Mouse (Mus musculus) neural tube, embryonic 13.5 days (tissue): Measurements from ENCODE around the gene Zbtb40. TPM values are rescaled to one million over a fixed set of nuclear protein-coding genes. Genes with fewer than 3 reads are reported as not detected.

ENCODE experiments used
- ATAC-seq: fragments of 200-750 bp; cut with Nextera tagmentation; 2 replicates; pipeline ENCODE4 v1.8.0; 2017; ENCODE audit warnings: low read depth, mild to moderate bottlenecking, moderate TSS enrichment, moderate library complexity
- H3K27ac ChIP-seq: fragments of 300-500 bp; sonication (generic); replicated peaks from 2 replicates; pipeline ENCODE4 v1.5.1; 2015; ENCODE audit warnings: moderate library complexity, mild to moderate bottlenecking, inconsistent platforms
- H3K27me3 ChIP-seq: fragments of 300-500 bp; sonication (generic); 2 replicates; pipeline ENCODE4 v1.6.1; 2015; ENCODE audit warnings: mild to moderate bottlenecking, inconsistent platforms
- H3K36me3 ChIP-seq: fragments of 300-500 bp; sonication (generic); 2 replicates; pipeline ENCODE4 v1.6.1; 2015; ENCODE audit warnings: mild to moderate bottlenecking, inconsistent platforms
- H3K4me1 ChIP-seq: fragments of 300-500 bp; sonication (generic); replicated peaks from 2 replicates; pipeline ENCODE4 v1.6.1; 2015; ENCODE audit warnings: inconsistent platforms
- H3K4me2 ChIP-seq: fragments of 300-500 bp; sonication (generic); 2 replicates; pipeline ENCODE4 v1.6.1; 2015; ENCODE audit warnings: inconsistent platforms, mild to moderate bottlenecking, moderate library complexity
- H3K4me3 ChIP-seq: fragments of 300-500 bp; sonication (generic); 2 replicates; pipeline ENCODE4 v1.5.1; 2015; ENCODE audit warnings: mild to moderate bottlenecking, inconsistent platforms
- H3K9ac ChIP-seq: fragments of 300-500 bp; sonication (generic); 2 replicates; pipeline ENCODE4 v1.6.1; 2015; ENCODE audit warnings: moderate library complexity, mild to moderate bottlenecking, inconsistent platforms
- H3K9me3 ChIP-seq: fragments of 300-500 bp; sonication (generic); 2 replicates; pipeline ENCODE4 v1.6.1; 2016; ENCODE audit warnings: inconsistent platforms
- WGBS: fragments of 180-500 bp; shearing (Covaris S2); methylation state at CpG from one replicate; pipeline ENCODE4 v1.1.7; 2015; 5-methylcytosine and 5-hydroxymethylcytosine counted together
- polyA plus RNA-seq: library from polyadenylated mRNA; unstranded; fragments of >200 nt; fragmentation: Nextera tagmentation; extraction: Ambion mirVana; gene quantifications from 2 replicates; pipeline ENCODE4 v1.2.1, GENCODE M21; 2015

Gene Zbtb40
- polyA plus RNA-seq, 1 experiment from 2014 or later = 3.6 TPM

DNA sequence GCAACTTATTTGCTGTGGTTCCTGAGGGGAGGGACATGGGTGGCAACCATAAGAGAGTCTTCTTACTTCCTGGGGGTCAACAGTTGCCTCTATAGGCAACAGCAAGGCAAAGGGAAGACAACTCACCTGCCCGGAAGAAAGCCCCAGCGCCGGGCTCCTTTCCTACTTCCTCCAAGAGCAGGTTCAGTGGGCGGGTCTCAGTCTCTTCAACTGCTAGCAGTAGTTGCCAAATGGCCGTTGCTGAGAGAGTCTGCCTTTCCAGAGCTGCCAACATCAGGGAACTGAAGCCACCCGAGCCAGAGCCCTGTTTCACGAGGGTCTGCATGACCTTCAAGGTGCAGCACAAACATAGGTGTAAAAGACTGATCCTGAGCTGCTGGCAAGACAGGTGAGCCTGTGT is 50.2 kb downstream of the Zbtb40 start:
- ATAC-seq = no peak
- Histone ChIP-seq H3K4me1 (peaks cover 14% of the 10 kb centered on the region; the same call in 1 of the 2 replicates), H3K27me3 (no peaks in the 10 kb centered on the region), H3K9ac (no peak overlapping the region), H3K4me3 (no peak overlapping the region), H3K9me3 (no peaks in the 10 kb centered on the region), H3K36me3 (peaks cover 62% of the 10 kb centered on the region), H3K27ac (no peak overlapping the region), H3K4me2 (no peak overlapping the region)
- WGBS = 86% methylated on average over 7 of the region's 7 CpGs

DNA sequence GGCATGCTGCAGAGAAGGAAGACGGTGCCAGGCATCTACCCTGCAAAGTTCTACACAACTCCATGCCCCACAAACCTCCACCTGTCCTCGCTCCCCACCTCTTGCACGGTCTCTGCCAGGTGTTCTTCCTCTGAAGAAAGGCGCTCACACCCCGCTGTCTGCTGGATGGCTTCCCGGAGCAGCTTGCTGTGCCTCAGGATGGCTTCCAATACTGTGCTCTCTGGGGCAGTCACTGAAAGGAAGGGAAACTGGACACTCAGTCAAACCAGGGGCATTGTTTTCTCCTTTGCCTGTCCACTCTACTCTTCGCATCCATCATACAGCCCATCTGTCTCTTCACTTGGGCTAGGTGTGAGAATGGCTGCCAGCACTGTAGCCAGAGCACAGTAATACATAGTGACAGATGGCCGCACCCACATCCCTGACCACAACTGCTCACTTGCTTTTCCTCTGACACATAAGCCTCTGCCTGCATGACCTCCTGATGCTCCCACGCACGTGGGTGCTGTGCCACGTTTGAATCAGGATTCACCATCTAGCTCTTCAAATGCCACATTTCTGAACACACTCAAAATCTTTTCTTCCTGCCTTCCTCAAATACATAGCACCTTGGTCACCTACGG is 50.8 kb downstream of the Zbtb40 start:
- Histone ChIP-seq H3K4me1 (peaks cover 14% of the 10 kb centered on the region; the same call in 1 of the 2 replicates), H3K27ac (no peak overlapping the region), H3K27me3 (no peaks in the 10 kb centered on the region), H3K9me3 (no peaks in the 10 kb centered on the region), H3K4me2 (no peak overlapping the region), H3K36me3 (peaks cover 68% of the 10 kb centered on the region), H3K9ac (no peak overlapping the region), H3K4me3 (no peak overlapping the region)
- 92% methylated on average over 12 of the region's 12 CpGs for WGBS
- no peak for ATAC-seq

DNA sequence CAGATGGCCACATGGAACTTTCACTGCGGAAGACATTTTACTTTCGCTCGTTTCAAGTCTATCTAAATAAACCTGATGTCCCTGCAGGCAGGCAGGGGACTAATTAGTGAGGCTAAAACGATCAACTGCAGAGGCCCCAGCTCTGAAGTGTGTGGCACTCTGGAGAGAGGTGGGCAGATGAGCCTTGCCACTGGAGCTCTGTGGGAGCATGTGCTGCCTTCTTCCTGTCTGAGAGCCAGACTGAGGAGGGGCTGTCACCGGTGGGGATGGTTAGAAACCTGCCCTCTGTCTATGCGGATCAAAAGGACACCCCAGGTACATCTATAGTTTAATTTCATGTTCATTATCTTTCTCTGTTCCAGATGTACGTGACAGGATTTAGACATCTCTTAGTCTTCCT is 51.7 kb downstream of the Zbtb40 start:
- Histone ChIP-seq H3K27ac (no peak overlapping the region), H3K4me2 (no peak overlapping the region), H3K9me3 (no peaks in the 10 kb centered on the region), H3K36me3 (peaks cover 72% of the 10 kb centered on the region), H3K4me3 (no peak overlapping the region), H3K27me3 (no peaks in the 10 kb centered on the region), H3K4me1 (peaks cover 14% of the 10 kb centered on the region; the same call in 1 of the 2 replicates), H3K9ac (no peak overlapping the region)
- 61% methylated on average over 7 of the region's 7 CpGs for WGBS
- ATAC-seq = no peak

DNA sequence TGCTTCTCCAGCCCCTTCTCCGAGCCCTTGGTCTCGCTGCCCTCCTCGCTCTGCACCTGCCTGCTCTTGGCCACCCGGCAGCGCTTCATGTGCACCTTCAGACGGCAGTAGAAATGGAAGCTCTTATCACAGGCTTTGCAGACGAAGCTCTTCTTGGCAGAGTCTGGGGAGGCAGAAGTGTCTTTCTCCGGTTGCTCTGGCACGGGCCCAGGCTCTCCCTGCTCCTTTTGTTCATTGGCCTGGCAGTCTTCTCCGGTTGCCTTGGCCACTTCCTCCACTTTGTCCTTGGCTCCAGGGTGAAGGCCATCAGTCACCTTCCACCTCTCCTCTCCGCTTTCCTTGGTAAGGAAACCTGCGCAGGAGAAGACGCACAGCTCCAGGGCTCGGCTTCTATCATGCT is 53.2 kb downstream of the Zbtb40 start:
- Histone ChIP-seq H3K4me3 (no peak overlapping the region), H3K27ac (no peak overlapping the region), H3K4me2 (no peak overlapping the region), H3K9ac (no peak overlapping the region), H3K9me3 (no peaks in the 10 kb centered on the region), H3K36me3 (peaks cover 81% of the 10 kb centered on the region), H3K27me3 (no peaks in the 10 kb centered on the region), H3K4me1 (peaks cover 14% of the 10 kb centered on the region; the same call in 1 of the 2 replicates)
- ATAC-seq = no peak
- WGBS = 91% methylated on average over 14 of the region's 14 CpGs

DNA sequence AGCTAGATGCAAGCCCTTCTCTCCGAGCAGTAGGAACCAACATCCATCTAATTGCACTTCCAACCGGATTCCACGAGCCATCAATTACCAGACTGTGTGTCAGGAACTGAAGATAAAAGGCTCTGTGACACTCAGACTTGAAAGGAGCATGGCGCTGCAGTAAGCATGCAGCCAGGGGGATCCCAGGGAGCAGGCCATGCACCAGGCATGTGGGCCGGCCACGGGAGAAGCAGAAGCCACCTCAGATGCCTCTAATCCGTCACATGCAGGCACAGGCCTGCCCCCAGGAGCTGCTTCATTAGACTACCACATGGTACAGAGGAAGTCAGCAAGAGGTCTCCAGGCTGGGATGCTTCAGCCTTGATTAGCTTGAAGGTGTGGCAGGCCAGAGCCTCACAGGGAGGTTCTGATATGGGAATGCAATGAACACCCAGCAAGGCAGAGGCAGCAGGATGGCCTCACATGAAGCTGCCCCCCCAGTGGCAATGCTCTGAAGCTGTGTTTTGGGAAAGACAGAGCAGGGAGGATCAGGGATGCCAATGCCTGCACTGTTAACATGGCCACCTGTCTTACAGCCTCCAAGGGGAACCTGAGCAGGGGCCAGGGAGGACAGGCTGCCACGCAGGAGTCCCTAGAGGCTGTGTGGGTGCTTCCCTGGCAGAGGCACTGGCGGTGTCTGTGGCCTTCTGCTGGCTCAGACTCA is 66.5 kb downstream of the Zbtb40 start:
- ATAC-seq = no peak
- peaks cover 33% of the 10 kb centered on the region for H3K4me1 ChIP-seq
- H3K27me3 ChIP-seq = peaks cover 3% of the 10 kb centered on the region; the same call in 1 of the 2 replicates
- peak overlapping the region; percentile 54 for H3K9ac ChIP-seq
- peaks cover 18% of the 10 kb centered on the region for H3K36me3 ChIP-seq
- WGBS = 39% methylated on average over 9 of the region's 9 CpGs
- H3K4me2 ChIP-seq = no peak overlapping the region
- H3K27ac ChIP-seq = peak overlapping the region; percentile 33; the same call in 1 of the 2 replicates
- no peak overlapping the region for H3K4me3 ChIP-seq
- no peaks in the 10 kb centered on the region for H3K9me3 ChIP-seq

DNA sequence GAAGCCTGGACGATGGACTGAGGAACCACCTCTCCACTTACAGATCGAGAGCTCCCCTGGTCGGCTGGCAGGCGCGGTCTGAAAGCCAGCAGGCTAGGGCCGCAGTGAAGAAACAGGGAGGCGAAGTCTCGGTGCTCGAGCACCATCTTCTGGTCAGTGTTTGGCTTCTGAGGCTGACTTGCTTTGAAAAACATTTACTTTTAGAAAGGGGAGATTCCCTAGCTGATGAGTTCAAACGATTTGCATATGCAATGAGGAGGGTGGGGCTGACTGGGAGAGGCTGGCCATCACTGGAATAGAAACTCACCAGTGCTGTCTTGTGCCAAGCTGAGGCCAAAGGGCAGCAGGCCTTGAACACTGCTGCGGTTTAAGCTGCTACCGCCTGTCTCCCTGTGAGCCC is 67.3 kb downstream of the Zbtb40 start:
- Histone ChIP-seq H3K9ac (no peak overlapping the region; the same call in 1 of the 2 replicates), H3K27ac (no peak overlapping the region), H3K4me1 (peaks cover 33% of the 10 kb centered on the region), H3K36me3 (0 out of 2 replicates have a peak, but pooled peaks cover 10% of the 10 kb centered on the region), H3K4me3 (no peak overlapping the region), H3K4me2 (no peak overlapping the region), H3K27me3 (peaks cover 3% of the 10 kb centered on the region; the same call in 1 of the 2 replicates), H3K9me3 (no peaks in the 10 kb centered on the region)
- ATAC-seq = peak; percentile 85
- 5% methylated on average over 12 of the region's 12 CpGs for WGBS

DNA sequence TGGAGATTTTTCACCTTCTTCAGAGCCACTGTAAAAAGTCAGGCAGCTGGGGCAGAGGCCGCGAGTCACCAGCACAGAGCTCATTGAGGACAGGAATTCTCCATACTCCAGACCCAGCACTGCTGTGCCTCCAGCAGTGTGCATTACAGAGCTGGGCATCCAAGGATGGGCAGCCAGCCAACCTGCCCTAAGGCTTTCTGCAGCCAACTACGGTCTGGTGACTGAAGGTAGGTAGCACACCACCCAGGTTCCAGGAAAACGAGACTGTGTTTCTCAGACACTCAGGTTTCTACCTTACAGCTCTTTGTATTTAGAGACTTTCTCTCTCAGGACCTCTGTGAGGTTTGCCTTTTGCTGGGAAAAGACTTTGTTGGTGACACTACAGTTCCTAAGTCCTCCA is 67.7 kb downstream of the Zbtb40 start:
- no peak overlapping the region for H3K27ac ChIP-seq
- 66% methylated on average over 4 of the region's 4 CpGs for WGBS
- ATAC-seq = no peak; the same call in 1 of the 2 replicates

DNA sequence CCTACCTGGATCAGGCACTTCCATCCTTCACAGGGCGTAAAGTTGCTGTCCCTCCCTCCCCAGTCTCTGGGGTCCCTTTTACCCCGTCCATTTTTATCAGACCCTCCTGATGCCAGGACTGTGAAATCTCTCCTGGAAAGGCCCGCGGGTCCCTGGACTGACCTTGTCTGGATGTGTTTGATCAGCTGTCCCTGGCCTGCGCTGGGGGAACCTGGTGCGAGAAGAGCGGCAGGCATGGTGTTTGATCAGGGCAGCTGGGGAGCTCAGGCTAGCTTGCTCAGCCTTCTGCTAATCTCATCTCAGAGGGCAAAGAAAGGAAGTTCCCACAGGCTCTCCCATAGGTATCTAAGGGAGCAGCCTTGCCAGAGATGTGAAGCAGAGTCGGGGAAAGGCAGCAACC is 71.4 kb downstream of the Zbtb40 start:
- no peak overlapping the region for H3K9ac ChIP-seq
- no peaks in the 10 kb centered on the region for H3K36me3 ChIP-seq
- no peaks in the 10 kb centered on the region for H3K9me3 ChIP-seq
- H3K4me2 ChIP-seq = no peak overlapping the region
- no peak overlapping the region for H3K4me3 ChIP-seq
- H3K27ac ChIP-seq = no peak overlapping the region
- H3K27me3 ChIP-seq = peaks cover 3% of the 10 kb centered on the region; the same call in 1 of the 2 replicates
- no peak for ATAC-seq
- WGBS = 69% methylated on average over 8 of the region's 8 CpGs
- peaks cover 20% of the 10 kb centered on the region for H3K4me1 ChIP-seq

More for the DNA sequence above, 67.7 kb downstream of the Zbtb40 start:
- peaks cover 3% of the 10 kb centered on the region; the same call in 1 of the 2 replicates for H3K27me3 ChIP-seq
- H3K4me2 ChIP-seq = no peak overlapping the region
- H3K4me1 ChIP-seq = peaks cover 33% of the 10 kb centered on the region
- H3K9me3 ChIP-seq = no peaks in the 10 kb centered on the region
- H3K36me3 ChIP-seq = 0 out of 2 replicates have a peak, but pooled peaks cover 6% of the 10 kb centered on the region
- peak overlapping the region; percentile 36; the same call in 1 of the 2 replicates for H3K9ac ChIP-seq
- H3K4me3 ChIP-seq = no peak overlapping the region

DNA sequence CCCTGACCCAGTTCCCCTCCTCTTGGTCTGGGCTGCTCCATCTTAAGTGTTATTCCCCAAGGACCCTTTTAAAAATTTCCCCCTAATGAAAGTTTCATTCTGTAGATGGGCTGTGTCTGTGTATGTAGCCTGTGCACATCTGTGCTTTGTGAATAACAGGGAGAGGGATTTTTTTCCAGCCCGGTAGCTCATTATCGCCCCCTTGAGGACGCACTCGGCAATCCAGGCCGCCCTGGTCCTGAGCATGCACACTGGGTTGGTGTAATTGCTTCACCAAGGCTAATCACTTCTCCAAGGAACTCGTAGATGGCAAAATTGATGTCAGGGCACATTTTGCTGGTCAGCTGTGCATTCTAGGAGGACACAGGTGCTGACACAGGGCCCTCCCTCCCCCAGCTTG is 77.7 kb downstream of the Zbtb40 start:
- no peaks in the 10 kb centered on the region for H3K36me3 ChIP-seq
- no peak for ATAC-seq
- H3K27me3 ChIP-seq = peaks cover 18% of the 10 kb centered on the region
- no peak overlapping the region for H3K4me3 ChIP-seq
- WGBS = 4% methylated on average over 6 of the region's 6 CpGs
- no peaks in the 10 kb centered on the region for H3K9me3 ChIP-seq
- peaks cover 43% of the 10 kb centered on the region for H3K4me1 ChIP-seq
- no peak overlapping the region for H3K4me2 ChIP-seq
- no peak overlapping the region for H3K27ac ChIP-seq
- H3K9ac ChIP-seq = no peak overlapping the region

DNA sequence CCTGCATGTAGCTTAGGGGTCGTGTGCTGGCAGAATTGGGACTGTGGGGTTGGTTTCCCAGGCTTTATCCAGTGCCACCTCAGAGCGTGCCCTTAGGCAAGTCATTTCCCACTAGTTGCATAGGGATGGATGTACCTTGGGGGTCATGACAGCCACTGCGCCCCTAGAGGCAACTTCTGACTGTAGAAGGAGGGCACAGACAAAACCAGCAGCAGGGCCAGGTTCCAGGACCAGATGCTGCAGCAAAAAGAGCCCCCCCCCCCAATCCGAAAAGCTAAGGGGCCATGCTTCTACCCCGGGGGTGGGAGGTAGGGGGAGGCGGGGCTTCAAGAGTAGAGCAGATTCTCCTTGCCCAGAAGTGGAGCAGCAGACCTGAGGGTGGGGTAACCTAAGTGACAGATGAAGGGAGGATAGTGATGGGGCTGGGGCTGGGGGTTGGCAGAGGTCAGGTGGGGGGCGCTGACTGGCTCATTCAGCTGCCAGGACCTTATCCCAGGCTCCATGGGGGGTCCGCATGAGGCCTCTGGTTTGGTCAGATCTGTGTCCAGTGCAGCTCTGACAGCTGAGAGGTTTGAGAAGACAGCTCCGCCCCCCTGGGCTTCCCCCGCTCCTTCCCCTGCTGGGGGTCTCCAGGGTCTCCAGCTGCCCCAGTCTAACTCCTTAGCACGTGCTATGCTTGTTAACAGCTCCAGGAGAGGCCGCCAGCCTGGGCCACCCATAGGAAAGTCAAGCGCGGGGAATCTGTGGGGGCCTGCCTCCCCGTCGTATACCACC is 78.9 kb downstream of the Zbtb40 start:
- no peak overlapping the region for H3K27ac ChIP-seq
- H3K27me3 ChIP-seq = peaks cover 18% of the 10 kb centered on the region
- peaks cover 54% of the 10 kb centered on the region for H3K4me1 ChIP-seq
- H3K9me3 ChIP-seq = no peaks in the 10 kb centered on the region
- no peak overlapping the region for H3K4me2 ChIP-seq
- H3K9ac ChIP-seq = no peak overlapping the region
- no peak for ATAC-seq
- H3K4me3 ChIP-seq = no peak overlapping the region
- WGBS = 41% methylated on average over 16 of the region's 16 CpGs
- H3K36me3 ChIP-seq = no peaks in the 10 kb centered on the region

DNA sequence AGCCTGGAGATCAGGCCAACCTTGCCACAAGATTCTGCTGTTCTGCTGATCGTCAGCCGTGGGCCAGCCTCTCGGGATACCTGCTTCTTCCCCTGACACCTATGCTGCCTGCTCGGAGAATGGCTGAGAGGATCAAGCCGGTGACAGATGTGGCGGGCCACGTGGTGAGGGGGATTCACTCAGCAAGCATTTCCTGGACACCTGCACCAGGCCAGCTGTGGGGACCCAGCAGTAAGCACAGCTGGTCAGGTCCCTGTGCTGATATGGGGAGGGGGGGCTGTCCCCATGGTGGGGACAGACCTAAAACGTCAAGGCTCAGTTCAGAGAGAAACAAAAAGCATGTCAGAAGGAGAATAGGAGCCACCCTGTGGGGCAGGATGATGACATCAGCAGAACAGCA is 79.5 kb downstream of the Zbtb40 start:
- Histone ChIP-seq H3K4me3 (no peak overlapping the region), H3K9ac (no peak overlapping the region), H3K4me1 (peaks cover 54% of the 10 kb centered on the region), H3K27me3 (peaks cover 18% of the 10 kb centered on the region), H3K4me2 (no peak overlapping the region), H3K27ac (no peak overlapping the region), H3K9me3 (no peaks in the 10 kb centered on the region), H3K36me3 (no peaks in the 10 kb centered on the region)
- ATAC-seq = no peak
- WGBS = 63% methylated on average over 8 of the region's 8 CpGs

DNA sequence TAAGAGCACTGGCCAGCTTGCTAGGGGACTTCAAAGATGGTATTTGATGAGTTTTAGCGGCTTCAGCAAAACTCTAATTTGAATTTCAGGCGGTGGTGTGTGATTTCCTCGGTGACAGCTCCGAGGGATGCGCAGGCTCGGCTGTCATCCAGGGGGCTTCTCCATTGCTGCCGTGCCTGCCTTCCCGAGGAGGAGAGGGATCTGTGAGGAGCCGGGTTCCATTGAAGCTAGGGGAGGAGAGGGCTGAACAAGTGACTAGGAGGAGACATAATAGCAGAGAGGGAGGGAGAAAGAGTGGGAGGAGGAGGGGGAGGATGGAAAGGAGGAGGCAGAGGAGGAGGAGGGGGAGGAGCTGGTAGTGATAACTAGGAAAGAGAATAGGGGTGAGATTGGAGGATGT is 81.1 kb downstream of the Zbtb40 start:
- H3K4me2 ChIP-seq = no peak overlapping the region
- H3K36me3 ChIP-seq = no peaks in the 10 kb centered on the region
- peaks cover 70% of the 10 kb centered on the region for H3K4me1 ChIP-seq
- no peaks in the 10 kb centered on the region for H3K9me3 ChIP-seq
- WGBS = 29% methylated on average over 9 of the region's 9 CpGs
- H3K27me3 ChIP-seq = peaks cover 18% of the 10 kb centered on the region
- no peak overlapping the region for H3K4me3 ChIP-seq
- no peak overlapping the region for H3K9ac ChIP-seq
- H3K27ac ChIP-seq = no peak overlapping the region
- no peak for ATAC-seq
